Mouse (Mus musculus): ENCODE measurements around the gene Igsf6.

DNA sequence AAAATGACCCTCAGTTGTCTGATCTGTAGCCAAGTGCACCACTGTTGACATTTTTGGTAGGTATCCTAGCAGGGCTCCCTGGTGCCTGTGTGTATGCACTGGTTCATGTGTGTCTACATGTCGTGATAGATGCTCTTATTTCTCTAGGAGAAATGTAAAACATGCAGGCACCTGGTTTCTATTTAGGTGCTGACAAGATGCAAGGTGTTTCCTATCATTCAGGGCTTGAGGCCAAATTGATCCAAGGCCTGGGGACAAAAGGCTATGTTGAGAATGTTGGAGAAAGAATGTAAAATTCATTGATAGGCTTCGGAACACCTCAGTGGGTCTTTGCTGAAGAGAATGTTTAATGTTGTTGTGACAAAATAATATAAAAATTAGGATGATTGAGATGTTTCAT, 7.4 kb upstream of the Igsf6 start:
- TF ChIP-seq MAFK (IDR thresholded peaks at IDR 0.05; ENCODE audit: insufficient read depth, low read depth, low read length) (no peak), ZNF384 (IDR thresholded peaks at IDR 0.05; ENCODE audit: low read depth, low read length) (no peak), CHD2 (IDR thresholded peaks at IDR 0.05; ENCODE audit: low read depth, low read length) (no peak), HCFC1 (IDR thresholded peaks at IDR 0.05; ENCODE audit: borderline replicate concordance, insufficient read depth, low read length) (no peak)

Data from ES-E14 (cell line).